Mouse (Mus musculus) bone marrow, adult 2 months (tissue): ENCODE data around the gene Pla2g3.

ENCODE experiments used
- CTCF ChIP-seq: fragments of 200-500 bp; IDR thresholded peaks from 2 replicates; pipeline ENCODE4 v1.5.1; 2011; ENCODE audit warnings: low read length, control low read depth; ENCODE audit not compliant: control insufficient read depth, insufficient read depth
- POLR2A ChIP-seq: fragments of 200-500 bp; IDR thresholded peaks from 2 replicates; pipeline ENCODE4 v1.6.1; 2011; ENCODE audit warnings: low read depth, mild to moderate bottlenecking, control low read depth, low read length, borderline replicate concordance; ENCODE audit not compliant: control insufficient read depth

DNA sequence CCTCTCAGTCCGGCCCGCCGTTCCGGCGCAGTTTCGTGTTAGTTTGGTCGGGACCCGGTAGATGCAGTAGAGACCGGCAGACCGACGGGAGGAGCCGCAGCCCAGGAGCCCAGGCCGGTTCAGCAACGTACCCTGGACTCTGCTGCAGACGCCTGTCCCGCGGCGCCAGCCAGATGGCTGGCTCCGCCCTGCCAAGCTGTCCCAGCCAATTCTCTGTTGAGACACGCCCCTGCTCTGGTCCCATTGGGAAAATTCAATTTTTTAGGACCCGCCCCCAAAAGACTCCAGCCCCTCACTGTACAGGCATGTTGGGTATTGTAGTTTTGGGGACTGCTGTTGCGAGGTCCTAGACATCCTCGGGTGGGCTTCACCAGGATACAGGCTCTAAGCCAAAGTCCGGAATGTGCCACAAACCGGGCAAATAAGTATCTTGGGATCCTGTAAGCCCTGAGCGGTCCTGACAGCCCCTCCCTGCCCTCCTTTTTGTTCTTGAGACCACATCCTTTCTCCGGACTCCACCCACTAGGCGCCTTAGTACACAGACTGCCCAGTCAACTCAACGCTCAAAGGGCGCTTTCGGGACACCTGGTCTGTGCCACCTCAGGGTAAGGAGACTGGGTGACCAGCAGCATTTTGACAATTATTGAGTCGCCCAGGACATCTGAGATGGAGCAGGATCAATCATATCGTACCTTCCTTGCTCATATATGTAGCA lies 51.2 kb downstream of the Pla2g3 start:
- TF ChIP-seq CTCF, result no peak
- peak; percentile 91 for TF ChIP-seq POLR2A
